Mouse (Mus musculus): ENCODE measurements around the gene Msi2. TPM values are rescaled to one million over a fixed set of nuclear protein-coding genes. Genes with fewer than 3 reads are reported as not detected.

Gene Msi2
- polyA plus RNA-seq, 1 experiment, result 18.3 TPM

DNA sequence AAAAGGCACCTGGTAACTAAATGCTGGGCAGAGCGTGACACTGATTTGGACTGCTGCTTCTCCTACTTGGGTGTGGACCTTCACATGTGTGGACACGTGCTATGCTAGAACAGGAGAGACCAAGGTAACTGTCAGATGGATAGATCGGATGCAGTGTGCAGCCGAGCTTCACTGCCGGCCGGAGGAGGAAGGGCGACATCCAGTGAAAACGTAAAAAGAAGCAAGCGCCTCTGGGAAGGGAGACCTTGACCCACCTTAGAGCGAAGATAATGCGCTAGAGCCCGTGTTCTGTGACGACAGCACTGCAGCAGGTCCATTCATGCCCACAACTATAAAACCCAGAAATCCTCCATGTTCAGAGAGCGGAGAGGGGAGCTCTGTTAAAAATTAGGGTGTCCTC lies 50.0 kb downstream of the Msi2 start:
- no peak for TF ChIP-seq GATA1 (IDR thresholded peaks at IDR 0.05; ENCODE audit: low read length)

DNA sequence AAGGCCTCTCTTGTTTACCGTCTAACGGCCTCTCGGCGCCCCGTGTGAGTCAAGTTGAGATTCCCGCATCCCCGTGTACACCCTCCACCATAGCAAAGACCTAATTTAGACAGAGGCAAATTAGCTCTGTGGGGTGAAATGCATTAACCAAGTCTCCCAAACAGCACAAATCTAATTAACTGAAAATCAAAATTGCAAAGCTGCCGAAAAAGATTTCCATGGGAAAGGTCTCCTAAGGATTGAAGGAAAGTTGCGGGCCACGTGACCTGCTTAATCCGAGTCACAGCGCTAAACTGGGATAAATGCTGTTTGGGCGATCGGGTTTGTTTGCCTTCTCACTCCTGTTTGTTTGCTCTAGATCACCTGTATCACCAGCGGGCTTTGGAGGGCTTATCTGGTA lies 52.5 kb downstream of the Msi2 start:
- no peak for TF ChIP-seq GATA1 (IDR thresholded peaks at IDR 0.05; ENCODE audit: low read length)

DNA sequence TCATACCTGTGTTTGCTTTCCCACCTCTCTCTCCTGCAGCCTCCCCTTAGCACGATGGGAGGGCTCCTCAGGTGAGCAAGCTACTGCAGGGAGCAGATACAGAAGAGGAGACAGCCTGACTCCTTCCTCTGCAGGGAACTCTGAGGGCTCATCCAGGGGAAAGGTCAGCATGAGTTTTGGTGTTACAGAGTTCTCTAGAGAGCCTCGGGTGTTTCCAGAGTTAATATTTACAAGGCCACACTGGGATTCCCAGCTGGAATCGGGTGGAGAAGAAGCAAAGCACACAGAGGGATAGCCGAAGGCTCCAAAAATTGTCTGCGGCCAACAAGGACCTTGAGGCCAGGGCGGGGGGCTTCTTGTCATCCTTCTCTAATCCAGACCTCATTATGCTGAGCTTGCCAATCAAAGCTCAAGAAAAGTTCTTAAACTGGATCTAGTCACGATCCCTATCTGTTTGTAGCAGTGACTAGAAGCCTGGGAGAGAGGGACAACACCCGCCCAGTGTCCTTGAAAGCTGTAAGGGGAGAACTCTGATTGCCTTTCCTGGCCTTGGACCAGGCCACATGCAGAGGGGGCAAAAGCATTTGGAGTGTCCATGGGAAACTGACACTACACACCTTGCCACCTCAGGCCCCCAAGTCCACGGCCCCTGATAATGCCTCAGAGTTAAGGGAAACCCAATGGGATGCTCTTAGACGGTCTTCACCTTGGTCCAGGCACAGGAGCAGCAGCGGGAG lies 56.7 kb downstream of the Msi2 start:
- TF ChIP-seq GATA1 (IDR thresholded peaks at IDR 0.05; ENCODE audit: low read length), result no peak

DNA sequence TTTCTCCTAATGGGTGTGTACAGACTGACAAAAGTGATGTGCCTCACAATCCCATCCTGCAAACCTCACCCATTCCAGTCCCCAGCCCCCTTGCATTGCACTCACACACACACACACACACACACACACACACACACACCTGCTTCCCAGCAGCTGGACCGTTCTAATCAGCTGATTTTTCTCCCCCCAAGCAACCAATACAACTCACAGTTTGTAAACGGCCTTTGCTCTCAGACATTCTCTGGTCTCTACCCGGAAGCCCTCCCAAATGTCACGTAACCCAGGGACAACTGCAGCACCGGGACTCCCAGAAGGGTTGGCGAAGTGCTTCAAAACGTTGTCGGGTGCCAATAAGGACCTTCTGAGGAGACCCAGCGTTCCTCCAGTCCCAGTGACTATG lies 57.9 kb downstream of the Msi2 start:
- no peak for TF ChIP-seq GATA1 (IDR thresholded peaks at IDR 0.05; ENCODE audit: low read length)

DNA sequence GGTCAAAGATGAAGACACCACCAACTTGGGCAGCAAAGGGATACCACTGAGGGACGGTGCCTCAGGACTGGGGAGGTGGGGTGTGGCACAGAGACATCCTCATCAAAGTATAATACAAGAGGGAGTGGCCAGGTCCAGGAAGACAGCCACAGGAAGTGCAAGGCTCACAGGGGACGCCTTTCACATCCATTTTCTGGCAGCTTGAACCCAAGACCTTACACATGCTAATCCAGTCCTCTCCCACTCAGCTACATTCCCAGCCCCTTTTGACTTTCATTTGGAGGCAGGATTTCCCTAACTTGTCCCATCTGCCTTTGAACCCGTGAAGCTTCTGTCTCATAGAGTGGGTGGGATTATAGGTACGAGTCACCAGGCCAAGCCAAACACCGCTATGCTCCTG lies 59.4 kb downstream of the Msi2 start:
- no peak for TF ChIP-seq GATA1 (IDR thresholded peaks at IDR 0.05; ENCODE audit: low read length)

DNA sequence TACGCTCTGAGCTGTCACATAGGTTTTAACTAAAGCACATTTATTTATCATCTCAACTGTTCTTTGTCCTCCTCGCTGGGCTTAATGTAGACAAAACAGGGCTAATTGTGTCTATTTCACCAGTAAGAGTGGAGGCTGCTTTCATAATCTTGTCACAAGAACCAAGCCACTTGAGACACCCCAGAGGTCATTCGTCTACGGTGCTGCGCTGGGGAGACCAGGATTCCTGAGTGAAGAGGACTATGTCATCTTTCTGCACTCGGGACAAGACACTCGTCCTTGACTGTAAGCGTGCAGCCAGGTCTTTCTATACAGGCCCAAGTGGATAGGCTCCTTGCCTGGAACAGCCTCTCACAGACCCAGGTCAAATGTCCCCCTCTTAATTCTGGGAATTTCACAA lies 62.5 kb downstream of the Msi2 start:
- TF ChIP-seq GATA1 (IDR thresholded peaks at IDR 0.05; ENCODE audit: low read length), result no peak

DNA sequence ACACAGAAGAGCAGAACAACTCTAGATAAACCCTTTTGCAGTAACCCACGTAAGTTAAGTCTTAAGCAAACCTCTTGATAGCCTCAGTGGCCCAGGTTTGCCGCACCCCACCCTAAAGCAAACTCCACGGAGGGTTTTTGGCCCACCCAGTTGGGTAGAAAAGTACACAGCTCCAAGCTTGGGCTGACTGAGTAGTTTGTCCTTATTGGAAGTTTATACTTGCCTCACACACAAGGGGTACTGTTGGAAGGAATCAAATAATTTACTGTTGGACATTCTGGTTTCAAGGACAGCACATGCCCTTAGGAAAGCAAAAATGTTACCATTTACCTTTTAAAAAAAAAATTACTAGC lies 63.1 kb downstream of the Msi2 start:
- TF ChIP-seq GATA1 (IDR thresholded peaks at IDR 0.05; ENCODE audit: low read length), result no peak

DNA sequence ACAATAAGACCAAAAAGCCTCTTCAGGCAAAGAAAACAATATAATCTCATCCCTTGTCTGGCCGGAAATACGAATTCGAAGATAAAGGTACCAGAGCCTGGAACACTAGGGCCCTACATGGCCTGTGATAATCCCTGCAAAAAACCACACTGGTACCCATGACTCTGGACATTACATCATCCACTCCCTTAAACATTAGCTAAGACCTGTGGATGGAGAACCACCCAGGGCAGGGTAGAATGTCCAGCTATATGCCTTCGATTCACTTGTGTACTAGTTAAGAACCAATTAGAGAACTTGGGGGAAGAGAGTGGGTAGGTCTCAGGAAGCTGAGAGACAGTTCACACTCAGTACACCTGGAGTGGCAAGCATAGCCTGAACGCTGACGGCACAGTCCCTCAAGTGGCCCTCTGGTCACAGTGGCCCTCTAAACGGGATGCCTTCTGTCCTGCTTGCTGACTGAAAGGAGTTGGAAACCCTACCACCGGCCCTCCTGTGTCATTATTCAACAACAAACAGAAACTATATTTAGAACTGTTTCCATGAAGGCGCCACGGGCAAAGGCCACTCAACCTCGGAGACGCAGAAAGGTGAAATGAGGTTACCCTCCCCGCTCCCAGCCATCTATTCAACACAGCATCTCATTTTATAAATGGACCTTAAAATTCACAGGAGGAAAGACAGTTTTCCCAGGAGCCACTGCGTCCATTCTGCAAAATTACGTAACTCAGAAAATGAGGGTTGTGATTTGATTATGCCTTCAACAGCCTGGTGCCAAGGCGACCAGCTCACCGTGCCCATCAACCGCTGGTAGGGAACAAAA lies 63.7 kb downstream of the Msi2 start:
- TF ChIP-seq GATA1 (IDR thresholded peaks at IDR 0.05; ENCODE audit: low read length), result no peak

DNA sequence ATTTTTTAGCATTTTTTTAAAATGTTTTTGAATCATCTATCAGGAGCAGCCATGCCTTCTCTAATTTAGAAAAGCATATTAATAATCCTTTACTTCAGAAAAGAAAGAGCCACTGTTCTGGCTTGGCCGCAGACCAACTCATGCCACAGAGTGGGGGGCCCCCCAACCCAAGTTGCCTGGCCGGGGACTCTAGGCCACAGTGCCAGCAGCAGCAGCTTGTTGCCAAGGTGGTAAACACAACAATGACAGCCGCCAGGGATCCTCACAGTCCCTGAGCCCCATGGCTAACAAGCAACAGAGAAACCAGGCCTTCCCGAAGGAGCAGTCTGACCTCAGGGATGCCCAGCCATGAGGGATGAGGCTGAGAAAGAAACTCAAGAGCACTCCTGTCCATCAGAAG lies 68.0 kb downstream of the Msi2 start:
- no peak for TF ChIP-seq GATA1 (IDR thresholded peaks at IDR 0.05; ENCODE audit: low read length)

DNA sequence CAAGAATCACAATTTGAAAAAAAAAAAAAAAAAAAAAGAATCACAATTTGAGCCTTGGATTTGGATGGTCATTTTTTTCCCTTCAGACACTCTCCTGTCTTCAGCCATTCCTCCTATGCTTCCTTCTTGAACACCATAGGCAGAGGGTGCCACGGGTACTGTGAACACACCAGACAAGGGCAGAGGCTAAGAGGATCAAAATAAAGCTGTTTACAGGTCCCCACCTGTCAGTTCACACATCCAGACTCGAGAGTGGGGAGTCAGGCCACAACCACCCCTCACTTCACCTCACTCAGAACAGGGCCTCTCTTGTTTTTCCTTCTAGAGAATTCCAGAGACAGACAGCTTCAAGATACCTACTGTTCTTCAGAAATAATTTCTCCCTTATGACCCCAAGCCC lies 69.3 kb downstream of the Msi2 start:
- no peak for TF ChIP-seq GATA1 (IDR thresholded peaks at IDR 0.05; ENCODE audit: low read length)

DNA sequence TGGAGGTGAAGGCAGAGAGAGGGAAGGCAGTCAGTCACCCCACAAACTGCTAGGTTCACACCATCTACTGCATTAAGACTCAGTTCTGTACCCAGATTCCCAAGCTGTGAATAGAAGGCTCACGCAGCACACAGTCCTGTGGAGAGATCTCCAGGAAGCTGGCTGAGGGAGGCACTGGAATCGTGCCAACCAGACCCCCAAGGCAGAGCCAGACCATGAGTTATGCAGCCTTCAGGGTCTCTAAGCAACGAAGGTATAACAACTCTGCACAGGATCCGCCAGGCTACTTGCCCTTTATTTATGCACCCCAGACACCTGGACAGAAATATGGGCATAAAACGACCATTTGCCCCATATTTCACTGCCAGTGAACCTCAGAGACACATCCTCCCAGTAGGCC lies 69.9 kb downstream of the Msi2 start:
- TF ChIP-seq GATA1 (IDR thresholded peaks at IDR 0.05; ENCODE audit: low read length), result no peak

DNA sequence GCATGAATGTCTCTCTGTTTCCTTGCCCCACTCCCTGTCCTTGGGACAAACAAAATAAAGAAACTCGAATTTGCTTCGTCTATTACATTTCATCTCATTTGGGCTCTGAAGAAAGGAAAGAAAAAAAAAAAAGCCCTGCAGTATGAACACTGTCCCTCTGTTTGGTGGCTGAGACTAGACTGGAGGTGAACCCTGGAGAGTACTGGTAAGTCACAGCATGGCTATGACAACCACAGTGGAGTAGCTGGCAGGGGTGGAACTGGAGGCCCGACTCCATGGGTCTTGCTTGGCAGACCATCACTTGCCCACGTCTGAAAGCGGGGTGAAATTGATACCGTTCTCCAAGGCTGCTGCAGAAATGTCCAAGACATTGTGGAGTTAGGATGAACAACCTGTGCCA lies 71.8 kb downstream of the Msi2 start:
- no peak for TF ChIP-seq GATA1 (IDR thresholded peaks at IDR 0.05; ENCODE audit: low read length)

DNA sequence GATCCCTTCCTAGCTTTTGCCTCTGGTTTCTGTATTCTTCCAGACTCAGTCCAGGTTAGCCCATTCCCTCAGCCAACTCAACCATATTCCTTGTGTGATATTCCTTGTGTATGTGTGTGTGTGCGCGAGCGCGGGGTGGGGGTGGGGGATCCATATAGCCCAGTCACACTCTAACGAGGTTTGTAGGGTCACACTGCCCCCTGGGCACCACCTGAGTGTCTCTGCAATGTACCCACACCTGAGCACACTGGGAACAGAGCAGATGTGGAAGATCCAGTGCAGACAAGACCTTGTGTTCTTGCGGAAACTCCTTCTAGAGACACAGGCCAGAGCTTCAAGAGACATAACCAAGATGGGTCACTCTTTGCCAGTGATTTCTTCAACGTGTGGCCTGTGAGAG lies 72.5 kb downstream of the Msi2 start:
- TF ChIP-seq GATA1 (IDR thresholded peaks at IDR 0.05; ENCODE audit: low read length), result no peak

DNA sequence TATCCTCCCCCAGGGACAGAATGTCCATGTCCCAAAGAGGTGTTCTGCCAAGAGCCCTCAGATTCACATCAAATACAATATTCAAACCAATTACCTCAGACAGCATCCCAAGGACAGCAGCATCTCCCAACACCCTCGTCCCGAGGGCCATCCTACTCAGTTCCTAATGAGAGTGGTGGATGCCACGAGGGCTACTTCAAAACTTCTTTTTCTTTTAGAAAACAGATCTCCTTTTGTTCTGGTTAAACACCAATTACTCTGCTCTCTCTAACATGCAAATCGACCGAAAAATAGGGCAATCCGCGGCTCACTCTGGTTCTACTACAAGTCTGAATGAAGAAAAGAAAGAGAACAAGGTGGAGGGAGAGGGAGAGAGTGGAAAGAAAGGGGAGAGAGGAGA lies 73.6 kb downstream of the Msi2 start:
- TF ChIP-seq GATA1 (IDR thresholded peaks at IDR 0.05; ENCODE audit: low read length), result no peak

DNA sequence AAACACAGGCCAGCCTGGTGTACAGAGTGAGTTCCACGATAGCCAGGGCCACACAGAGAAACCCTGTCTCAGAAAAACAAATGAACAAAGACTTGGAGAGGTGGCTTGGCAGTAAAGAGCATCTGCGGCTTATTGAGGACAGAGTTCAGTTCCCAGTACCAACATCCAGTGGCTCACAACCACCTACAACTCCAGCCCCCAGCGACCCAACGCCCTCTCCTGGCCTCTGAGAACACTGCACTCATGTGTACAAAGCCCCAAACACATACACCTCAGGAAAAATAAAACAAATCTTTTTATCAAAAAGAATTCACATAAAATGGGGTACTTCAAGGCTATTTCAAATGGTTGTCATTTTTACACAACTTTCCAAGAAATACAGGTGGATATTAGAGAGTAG lies 78.5 kb downstream of the Msi2 start:
- TF ChIP-seq GATA1 (IDR thresholded peaks at IDR 0.05; ENCODE audit: low read length), result no peak

DNA sequence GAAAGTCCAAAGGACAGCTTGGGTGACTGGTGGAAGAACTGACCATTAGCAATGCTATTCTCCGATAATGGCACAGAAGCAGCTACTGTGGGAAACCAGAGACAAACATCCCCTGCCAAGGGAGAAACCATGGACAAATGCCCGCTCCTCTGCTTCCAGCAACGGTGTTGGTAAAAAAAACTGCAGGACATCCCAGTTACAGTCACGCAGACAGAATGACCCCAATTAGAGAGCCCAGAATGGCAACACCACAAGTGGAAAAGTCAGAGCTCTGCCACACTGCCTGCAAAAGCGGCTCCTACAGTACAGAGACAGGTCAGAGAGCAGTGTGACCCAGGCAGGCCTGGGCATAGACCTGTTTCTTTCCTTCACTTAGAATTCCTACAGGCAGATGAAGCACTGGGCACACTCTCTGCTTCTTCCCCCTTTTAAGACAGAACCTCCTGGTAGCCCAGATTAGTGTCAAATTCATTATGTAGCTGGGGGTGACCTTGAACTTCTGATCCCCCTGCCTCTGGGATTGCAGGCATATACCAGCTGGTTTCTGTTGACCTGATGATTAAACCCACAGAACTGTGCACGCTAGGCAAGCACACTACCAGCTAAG lies 79.3 kb downstream of the Msi2 start:
- no peak for TF ChIP-seq GATA1 (IDR thresholded peaks at IDR 0.05; ENCODE audit: low read length)

DNA sequence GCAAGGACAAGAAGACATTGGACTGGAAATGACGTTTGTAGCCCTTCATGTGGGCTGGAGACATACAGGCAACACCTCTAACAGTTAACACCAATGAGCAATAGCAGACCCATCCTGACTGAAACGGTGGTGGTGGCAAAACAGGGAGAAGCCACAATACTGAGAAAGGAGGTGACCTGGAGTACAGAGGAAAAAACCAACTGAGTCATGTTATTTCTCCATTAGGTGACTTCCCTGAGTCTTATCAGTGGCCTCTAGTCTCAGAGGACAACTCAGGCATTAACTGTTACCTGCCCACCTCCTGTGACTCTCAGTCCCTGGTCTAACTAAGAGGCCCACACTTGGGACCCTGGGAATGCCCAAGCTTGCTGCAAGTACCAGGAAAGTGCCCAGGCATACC lies 80.1 kb downstream of the Msi2 start:
- TF ChIP-seq GATA1 (IDR thresholded peaks at IDR 0.05; ENCODE audit: low read length), result no peak

Data from G1E-ER4 (cell line).